Mouse (Mus musculus): ENCODE measurements around the gene Dph5. TPM values are rescaled to one million over a fixed set of nuclear protein-coding genes. Genes with fewer than 3 reads are reported as not detected.

The Dph5 gene
- total RNA-seq, 2 experiments from 2014 or later: 12.1 to 12.4 TPM

Small RNAs within 50 kb of the gene (microRNA-seq; reads per million reads assigned to microRNA genes)
- 0 reads per million in 2 experiments for gene Mir669n

Other genes starting within 250 kb of the Dph5 start
- 100 to 1,000 TPM; 101 to 114 TPM for gene S1pr1, start 172.8 kb upstream of the Dph5 start, total RNA-seq (2021)
- gene Slc30a7, start 119.6 kb downstream of the Dph5 start, total RNA-seq (2021): 10 to 100 TPM; 30.9 to 31.4 TPM
- 10 to 100 TPM; 76.9 to 77.5 TPM for gene Extl2, start 119.6 kb downstream of the Dph5 start, total RNA-seq (2021)
- gene Vcam1, start 241.9 kb downstream of the Dph5 start, total RNA-seq (2021): 10 to 100 TPM; 17.3 to 17.9 TPM